Mouse (Mus musculus) kidney, adult 9 months (tissue): ENCODE data around the gene Smim5.

ENCODE experiments used
- DNase-seq: peaks from one replicate; pipeline ENCODE4 v3.0.0; 2022

Gene Smim5

DNA sequence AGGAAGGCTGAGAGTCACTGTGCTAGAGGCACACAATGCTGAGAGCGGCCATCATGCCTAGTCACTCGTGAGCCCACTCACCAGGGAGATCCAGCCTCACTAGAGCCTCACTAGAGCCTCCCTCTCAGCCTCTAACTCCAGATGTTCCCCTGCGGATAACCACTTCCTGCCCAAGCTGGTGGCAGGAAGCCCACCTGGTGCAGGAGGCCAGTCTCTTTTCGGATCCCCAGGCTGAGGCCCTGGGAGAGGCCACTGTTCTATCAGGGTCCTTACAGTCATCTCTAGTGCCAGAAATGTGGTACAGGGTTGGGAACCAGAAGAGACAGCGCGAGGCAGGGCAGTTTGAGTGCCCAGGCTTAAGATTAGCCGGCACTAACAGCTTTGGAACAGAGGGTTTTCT is 1.3 kb upstream of the Smim5 start:
- DNase-seq, result no peak

DNA sequence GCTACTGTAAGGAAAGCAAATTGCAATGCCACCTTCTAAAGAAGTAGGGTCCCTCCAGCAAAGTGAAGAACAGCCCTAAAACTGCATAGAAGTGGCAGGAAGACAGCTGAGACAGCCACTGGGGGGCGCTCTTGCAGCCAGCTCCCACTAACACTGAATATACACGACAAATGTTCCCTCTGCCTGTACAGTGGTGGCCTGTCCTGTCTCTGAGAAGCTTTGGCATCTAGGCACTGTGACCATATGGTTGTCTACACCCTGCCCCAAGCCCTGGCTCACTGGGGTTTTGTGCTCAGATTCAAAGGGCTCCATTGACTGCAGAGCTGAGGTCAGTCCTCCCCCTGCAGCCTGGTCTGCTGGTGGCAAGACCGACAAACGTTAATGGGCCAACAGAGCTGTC is 880 bp upstream of the Smim5 start:
- peak; percentile 57 for DNase-seq

DNA sequence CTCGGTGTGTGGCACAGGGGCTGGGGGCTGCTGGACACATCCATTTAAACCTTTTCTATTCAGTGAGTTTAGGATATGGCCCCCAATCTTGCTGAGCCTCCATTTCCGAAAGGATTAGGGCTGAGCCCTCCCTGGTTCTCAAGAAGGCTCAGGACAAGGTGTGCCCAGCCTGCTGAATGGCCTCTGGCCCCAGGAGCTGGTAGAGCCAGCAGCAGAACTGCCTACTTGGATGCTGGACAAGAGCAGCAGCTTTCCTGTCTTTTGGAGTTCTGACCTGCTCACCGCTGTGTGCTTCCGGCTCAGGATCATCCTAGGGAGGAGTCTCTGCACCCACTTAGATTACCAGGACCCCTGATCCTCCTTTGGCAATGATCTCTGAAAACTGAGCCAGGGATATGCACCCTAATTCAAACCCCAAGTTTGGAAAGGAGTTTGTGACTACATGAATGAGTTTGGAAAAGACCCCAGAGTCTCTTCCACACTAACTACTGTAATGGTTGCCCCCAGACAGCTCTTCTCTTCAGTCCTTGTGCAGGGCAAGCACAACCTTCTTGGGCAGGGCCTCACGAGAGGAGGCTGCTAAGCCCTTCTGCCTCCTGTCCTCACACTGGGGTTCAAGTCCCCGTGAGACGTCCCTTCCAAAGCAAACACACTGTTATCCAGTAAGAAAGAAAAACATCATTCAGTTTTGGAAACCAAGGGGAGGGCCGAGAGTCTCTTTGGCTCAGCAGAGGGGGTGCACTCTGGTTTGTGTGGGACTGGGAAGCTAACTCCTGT is 983 bp downstream of the Smim5 start:
- DNase-seq, result peak; percentile 73

DNA sequence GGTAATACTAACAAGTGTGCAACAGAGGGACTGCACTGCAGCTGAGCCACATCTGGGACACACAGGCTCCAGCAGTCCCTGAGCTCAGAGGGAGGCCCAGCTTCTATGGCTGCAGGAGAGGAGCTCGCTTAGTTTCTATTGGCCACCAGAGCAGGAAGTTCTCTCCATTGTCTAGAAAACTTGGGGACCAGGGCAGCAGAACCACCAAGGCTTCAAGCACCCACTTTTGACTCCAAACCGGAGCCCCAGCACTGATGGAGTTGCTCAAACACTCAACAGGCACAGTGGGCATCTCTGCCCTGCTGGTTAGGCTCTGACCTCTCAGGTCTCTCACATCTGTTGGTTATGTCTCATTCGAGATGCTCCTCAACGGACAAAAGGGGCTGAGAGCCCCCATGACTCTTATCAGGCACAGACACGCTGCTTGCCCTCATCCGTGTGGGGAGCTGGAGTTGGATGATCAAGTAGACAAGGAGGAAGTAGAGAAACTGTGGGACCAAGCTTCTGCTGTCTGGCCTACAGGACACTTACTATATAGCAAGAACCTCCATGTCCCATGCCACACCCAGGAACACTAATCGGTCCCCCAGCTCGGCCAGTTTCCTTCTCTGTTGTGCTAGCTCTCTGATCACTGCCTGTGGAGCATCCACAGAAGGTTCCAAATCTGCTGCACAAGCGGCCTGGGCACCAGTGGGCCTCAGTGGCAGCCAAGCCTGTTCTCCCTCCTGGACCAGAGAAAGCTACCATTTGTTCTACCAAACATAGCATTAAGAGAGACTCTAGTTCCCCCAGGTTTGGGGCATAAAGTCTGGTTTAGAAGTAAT is 1.8 kb downstream of the Smim5 start:
- no peak for DNase-seq

DNA sequence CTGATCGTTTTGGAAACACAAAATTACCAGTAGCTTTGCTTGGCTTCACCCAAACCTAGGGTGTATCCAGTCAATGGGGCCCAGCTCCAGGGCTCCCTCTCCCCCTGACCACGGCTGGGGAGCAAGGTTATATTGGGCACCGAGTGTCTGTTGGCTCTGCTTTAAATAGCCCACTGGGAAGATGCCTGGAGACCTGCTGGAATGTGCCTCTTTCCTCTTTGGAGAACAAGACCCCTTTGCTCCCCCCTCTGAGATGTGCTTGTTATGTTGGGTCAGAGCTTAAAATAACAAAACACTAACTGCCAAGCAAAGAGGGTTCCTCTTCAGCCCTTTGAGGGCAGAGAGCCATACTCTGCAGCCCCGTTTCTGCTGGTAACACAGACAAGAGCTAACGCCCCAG is 2.4 kb downstream of the Smim5 start:
- DNase-seq, result no peak

DNA sequence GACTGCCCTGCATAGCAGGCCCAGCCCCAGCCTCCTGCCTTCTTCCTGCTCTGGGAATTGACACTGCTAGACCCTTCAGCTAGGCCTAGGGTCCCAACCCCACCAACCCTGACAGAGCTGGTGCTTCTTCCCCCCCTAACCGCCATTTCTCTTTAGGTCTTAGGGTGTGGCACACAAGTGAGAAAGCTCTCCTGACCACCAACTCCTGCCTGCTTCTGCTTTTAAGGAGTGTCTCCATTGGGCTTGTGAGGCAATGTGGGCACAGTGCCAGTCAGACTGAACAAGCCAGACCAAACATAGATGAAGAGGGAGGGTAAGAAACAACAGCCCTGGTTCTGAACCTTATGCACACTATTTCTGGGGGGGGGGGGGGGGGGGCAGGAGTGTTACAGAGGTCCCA is 3.1 kb downstream of the Smim5 start:
- DNase-seq, result peak; percentile 50

DNA sequence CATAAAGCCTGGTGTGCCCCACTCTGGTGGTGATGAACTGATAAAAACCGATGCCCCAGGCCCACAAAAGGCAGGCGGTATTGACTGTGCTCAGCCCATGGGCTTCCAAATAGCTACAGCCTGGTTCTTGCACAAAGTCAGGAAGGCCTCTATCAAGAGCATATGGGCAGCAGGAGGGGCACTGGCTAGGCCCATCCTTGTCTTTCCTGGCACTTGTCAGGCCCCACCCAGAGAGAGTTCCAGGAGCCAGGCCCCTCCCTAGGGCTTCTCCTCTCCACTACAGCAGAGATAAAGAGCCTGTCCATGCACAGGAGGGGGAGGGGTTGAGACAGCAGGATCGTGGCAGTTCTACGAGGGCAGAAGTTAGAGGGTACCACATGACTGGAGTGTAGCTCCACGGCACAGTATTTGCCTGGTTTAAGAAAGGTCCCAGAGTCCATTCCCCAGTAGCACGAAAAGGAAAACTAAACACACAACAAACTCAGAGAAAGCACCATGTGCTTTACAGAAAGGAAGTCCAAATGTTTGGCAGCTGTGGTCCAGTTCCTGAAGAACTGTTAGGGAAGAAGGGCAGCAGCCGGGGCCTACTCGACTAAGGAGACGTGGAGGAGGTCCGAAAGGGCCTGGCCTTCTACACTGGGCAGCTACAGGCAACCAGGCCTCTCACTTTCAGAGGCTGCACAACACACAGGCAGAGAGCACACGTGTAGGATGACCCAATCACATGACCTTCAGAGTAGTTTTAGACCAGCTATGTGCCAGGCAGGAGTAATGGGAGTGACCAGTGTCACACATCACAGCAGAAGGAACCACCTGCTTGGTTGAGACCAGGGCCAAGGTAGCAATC is 3.8 kb downstream of the Smim5 start:
- DNase-seq, result peak; percentile 39

DNA sequence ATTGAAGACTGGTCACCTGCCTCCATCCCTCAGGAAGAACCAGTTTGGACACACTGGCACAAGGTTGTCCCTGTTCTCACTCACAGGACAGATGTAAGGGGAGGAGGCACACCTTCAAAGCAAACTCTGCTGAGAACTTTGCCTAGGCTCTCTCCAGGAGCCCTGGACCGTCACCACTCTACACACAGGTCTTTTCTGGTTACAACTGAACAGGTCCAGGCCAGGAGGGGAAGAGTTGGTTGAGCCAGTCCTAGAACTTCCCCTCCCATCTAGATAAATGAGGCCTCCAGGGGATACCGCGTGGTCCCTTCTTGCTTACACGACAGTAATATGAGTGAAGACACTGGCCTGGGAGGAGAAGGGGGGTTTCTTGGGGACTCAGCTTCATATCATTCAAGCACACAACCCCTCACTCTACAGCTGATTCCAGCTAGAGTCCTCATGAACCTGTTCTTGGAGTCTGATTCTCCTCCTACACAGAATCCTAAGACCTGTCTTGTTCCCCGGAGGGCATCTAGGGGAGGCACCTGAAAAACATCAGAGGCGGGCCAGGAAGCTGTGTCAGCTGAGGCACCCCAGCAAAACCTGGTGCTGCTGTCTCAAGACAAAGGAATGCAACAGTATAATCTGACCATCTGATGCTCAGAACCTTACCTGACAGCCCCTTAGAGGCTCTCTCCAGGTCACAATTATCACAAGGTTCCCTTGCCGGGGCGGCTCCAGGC is 4.6 kb downstream of the Smim5 start:
- peak; percentile 49 for DNase-seq

DNA sequence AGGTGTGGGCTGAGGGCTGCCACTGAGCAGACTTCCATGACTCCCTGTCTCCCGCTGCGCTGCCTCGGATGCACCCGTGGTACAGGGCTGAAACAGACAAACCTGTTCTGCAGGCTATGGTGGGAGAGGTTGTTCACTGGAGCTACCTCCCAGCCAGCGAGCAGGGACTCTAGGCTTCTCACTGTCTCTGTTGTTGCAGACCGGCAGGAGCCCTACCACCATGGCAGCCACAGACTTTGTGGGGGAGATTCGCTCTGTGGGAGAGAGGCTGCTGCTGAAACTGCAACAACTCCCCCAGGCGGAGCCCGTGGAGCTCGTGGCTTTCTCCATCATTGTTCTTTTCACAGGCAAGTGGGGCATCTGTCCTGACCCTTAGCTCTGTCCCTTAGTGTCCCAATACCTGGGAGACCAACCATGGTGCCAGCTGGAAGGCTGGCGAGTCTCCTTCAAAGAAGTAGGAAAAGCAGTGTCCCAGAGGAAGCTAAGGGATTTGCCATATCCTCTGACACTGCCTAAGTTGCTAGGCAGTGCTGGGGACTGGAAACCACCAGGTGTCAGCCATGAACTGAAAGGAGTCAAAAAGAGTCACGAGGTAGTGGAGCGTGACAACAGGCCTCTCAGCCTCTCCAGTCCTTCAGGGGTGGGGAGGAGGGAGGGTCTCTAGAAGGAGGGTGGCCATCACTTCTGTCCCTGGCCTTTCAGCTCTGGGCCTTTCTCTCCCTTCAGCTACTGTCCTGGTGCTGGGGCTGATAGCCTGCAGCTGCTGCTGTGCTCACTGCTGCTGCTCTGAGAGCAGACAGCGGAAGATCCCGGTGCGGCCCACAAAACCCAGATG is 5.4 kb downstream of the Smim5 start:
- DNase-seq, result peak; percentile 37

DNA sequence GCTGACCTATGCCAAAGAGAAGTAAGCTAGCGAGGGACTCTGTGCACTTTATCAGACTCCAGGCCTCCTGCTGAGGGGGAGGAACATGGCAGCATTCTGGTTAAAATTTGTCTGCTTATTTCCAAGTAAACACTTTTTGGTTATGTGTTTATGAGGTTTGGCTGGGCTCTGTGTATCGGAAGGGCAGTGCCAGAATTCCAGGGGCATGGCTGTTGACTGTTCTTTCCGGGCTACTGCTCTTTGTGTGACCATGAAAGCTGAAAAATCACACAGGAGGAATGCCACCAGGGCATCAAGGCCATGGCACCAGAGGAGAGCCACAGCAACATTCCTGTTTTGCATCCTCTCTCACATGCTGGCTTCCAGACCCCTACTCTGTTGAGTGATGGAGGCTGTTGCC is 6.3 kb downstream of the Smim5 start:
- peak; percentile 84 for DNase-seq

DNA sequence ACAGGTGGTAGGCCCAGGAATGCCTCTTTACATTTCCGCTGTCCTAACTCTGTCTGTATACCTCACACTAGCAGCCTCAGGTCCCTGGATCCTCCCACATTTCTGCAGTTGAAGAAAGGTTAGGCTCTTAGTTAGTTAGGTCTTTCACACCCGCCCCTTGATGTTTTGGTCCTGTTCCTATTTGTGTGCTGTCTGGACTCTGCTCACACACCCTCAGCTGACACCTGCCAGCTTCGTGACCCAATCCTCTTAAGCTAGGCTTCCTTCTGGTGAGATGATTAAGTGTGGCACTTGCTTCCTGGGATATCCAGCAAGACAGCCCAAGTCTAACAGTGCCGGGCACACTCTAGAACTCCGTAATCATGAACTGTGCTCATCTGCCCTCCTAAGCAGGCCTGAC is 6.8 kb downstream of the Smim5 start:
- DNase-seq, result peak; percentile 73

DNA sequence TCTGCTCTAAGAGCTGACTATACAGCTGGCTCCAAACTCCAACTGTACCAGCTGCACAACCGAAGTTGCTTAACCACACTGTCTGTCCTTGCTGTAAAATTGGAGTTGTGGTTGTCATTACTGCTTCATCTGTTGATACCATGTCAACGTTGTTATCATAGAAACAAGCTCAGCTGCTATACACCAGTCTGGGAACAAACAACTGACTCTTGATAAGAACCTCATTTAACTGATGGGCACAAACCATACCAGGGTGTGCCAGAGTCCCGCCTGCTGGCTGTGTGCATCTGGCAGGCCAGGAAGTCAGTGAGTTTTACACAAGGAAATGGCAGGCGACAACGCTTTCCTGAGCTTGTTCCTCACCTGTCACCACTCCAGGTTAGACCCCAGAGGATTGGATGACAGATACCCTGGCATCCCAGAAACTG is 11.4 kb downstream of the Smim5 start:
- peak; percentile 31 for DNase-seq

DNA sequence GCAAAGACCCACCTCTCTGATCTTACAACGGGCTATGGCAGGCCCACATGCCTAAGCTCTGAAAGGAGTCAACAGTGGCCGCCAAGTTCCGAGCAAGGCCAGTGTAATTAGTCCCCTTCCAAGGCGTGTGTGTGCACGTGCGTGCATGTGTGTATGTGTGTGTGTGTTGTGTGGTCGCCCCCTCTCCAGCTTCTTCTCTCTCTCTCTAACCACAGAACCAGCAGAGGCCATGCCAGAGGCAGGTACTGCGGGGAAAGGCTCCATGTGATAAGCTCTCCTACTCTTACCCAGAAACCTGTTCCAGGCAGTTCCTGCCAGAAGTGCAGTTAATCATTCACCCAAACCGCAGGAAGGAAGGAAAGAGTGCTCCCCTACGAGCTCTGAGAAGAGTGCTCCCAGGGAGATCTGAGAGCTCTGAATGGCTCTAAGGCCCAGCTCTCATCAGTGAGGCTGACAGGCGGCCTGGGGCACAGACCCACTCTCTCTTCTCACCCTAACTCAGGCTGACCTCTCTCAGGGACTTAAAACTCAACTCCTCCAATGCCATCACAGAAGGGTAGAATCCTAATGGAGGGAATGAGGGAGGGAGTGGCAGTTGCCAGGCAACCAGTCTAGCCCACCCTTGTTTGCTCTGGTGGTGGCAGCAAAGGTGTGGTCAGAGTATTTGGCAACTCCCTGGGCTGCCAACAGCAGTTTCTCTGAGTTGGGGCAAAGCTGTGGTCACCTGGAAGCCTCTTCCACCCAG is 12.0 kb downstream of the Smim5 start, which contains the start of gene Smim6:
Gene Smim6, plus strand, starts transcription at position 386 of the 745 bp plus-strand sequence.
- DNase-seq, result peak; percentile 89

DNA sequence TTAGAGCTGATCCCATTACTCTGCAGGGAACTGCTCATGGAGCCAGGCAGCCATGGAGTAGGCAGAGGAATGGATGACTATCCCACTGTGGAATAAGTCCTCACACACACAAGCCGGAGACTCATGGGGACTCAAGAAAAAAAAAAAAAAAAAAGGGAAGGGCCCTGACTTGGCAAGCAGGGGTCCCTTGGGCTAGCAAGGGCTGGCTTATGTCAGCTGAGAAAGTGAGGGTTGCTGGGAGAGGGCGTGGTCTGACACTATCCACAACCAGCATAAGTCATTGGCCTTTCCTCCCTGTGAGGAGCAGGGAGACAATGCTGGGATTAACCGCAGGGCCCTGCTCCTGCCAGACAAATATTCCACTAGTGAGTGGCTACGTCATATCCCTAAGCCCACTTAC is 16.8 kb downstream of the Smim5 start:
- DNase-seq, result no peak

DNA sequence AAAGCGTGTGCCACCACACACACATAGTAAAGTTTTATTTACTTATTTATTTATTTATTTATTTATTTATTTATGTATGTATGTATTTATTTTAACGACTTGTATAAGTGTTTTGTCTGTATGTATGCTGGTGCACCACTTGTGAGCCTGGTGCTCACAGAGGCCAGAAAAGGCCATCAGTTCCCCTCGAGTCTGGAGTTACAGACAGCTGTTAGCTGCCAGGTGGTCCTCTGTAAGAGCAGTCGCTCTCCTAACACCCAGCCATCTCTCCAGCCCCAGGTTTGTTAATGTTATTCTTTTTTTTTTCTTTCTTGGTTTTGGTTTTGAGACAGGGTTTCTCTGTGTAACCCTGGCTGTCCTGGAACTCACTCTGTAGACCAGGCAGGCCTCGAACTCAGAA is 18.9 kb downstream of the Smim5 start:
- DNase-seq, result no peak

DNA sequence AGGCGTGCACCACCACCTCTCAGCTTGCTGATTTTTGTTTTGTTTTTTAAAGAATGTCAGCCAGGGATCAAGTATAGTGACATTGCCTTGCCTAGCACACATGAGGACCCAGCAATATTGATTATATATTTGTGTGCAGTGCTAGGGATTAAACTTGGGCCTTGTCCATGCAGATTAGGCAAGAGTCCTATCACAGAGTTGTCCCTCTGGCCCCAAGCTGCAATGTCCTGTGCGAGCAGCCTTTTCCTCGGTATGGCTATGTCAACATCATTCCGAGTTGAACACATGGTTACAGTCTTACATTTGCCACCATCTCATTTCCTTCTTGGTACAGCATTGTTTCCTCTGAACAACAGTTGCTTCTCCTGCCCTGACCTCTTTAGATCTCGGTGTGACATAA is 19.3 kb downstream of the Smim5 start:
- no peak for DNase-seq

DNA sequence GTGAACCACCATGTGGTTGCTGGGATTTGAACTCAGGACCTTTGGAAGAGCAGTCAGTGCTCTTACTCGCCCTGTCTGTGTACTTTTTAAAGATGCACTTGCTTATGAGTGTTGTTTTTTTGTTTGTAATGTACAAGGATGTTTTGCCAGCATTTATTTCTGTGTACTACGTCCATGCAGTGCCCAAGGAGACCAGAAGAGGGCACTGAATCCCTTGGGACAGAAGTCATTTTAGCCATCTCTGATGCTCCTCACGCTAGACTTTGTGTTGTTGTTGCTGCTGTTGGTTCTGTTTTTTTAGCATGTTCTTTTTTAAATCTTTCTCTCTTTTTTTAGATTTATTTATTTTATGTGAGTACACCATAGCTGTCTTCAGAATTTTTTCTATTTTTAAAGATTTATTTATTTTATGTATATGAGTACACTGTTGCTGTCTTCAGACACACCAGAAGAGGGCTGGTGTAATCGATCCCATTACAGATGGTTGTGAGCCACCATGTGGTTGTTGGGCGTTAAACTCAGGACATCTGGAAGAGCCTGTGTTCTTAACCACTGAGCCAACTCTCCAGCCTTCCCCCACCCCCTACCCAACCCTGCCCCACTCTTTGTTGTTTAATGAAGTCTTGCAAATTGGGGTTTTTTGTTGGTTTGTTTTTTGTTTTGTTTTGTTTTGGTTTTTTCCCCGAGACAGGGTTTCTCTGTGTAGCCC is 20.5 kb downstream of the Smim5 start:
- DNase-seq, result peak; percentile 78

DNA sequence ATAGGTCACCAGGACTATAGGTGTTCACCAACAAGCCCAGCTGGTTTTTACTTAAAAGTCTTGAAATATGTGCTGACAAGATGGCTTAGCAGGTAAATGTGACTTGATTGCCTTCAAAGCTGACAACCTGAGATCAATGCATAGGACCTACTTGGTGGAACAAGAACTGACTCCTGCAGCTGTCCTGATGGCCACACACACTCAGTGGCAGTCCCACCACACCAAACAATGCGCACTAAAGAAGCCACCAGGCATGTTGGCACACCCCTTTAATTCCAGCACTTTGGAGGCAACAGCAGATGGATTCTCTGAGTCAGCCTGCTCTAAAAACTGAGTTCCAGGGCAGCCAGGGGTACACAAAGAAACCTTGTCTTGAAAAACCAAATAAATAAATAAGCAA is 22.2 kb downstream of the Smim5 start:
- no peak for DNase-seq

DNA sequence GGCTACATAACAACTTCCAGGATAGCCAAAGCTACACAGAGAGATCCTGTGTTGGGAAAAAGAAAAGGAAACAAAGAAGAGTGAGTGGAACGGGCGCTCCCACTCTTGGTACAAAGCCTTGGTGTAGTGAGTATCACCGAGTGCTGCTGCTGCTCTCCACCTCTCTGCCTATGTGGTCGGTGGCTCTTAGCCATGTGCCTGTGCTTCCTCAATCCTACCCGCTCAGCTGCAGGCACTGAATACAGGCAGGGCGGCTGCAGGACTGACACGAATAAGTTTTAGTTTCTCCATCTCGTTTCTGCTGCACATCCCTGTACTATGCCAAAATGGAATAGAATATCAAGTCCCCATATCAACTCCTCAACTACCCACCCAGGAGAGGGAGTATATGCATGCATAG is 29.3 kb downstream of the Smim5 start:
- no peak for DNase-seq

DNA sequence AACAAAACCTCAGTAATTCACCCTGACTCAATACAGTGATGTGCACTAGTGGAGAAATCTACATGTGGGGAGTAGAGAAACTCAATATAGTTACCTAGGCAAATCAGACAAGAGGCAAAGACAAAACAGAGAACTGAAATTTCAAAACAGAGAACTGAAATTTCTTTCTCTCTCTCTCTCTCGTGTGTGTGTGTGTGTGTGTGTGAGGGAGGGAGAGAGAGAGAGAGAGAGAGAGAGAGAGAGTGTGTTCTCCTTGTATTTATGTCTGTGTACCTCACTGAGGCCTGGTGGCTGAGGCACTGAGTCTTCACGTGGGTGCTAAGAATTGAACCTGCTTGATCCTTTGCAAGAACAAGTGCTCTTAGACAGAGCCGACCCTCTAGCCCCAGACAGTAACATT is 30.1 kb downstream of the Smim5 start:
- DNase-seq, result no peak
